Mouse (Mus musculus) CD4-positive, CD25-positive, alpha-beta regulatory T cell, adult 2 months (primary cell): ENCODE results near the gene Olfr954.

Source experiments
- DNase-seq: peaks from one replicate; pipeline ENCODE4 v3.0.0-alpha.2; 2012; ENCODE audit warnings: low read depth, low spot score

Olfr954 gene

GRCm38 (mm10) chr9:39456401-39456800 is at the start of gene Olfr954:
Gene Olfr954 (plus strand): TSS chr9:39456701.
- no peak for DNase-seq

- no peak for DNase-seq
These were observed 29.5 kb upstream of the Olfr954 start, which contains the start of gene Olfr952 for GRCm38 (mm10) chr9:39427048-39427447. Gene Olfr952 (minus strand): TSS chr9:39427148.

- no peak for DNase-seq
These were observed 15.3 kb downstream of the Olfr954 start, which contains the start of gene Olfr955 for GRCm38 (mm10) chr9:39471844-39472243. Gene Olfr955 (minus strand): TSS chr9:39471944.

DNA sequence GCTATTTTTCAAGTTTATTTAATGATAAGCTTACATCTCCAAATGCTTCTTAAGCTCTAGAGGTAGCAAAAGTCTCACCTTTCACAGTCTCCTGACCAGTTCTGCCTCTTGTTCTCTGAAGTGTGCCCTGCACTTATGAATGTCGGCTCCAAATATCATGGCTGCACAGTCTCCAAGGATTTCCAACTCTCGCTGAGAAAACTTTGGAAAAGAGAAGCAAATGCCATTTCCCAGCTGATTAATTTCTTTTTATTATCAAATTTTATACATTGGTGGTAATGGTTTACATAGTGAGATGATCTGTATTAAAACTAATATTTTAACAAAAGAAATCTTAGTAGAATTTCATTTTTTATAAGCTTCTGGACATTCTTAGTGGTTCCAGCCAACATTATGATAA is 37.4 kb downstream of the Olfr954 start, which contains the start of gene Olfr44:
Gene Olfr44 (minus strand): TSS at position 101 of the 400 bp plus-strand sequence.
- no peak for DNase-seq

GRCm38 (mm10) chr9:39508998-39509397 is 52.5 kb downstream of the Olfr954 start:
- no peak for DNase-seq

DNA sequence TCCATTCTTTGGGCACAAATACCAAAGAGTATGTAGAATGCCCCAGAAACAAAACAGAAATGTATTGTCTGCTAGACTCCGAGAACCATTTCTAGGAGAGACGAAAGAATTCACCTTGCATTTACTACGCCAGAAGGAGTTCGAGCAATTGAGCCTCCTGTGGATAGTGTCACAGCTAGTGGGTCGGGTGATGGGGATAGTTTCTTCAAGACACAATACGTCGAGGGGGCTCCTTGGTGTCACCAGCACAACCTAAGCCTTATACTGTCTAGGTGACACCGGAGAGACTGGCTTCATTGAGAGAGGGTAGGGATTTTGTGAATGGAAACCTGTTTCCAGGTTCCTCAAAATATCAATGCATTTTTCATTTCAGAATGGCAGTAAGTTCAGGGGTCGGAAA is 52.9 kb downstream of the Olfr954 start:
- no peak for DNase-seq
